Mouse (Mus musculus) central nervous system, embryonic 18 days (tissue): ENCODE data around the gene Prkar2b. TPM values are rescaled to one million over a fixed set of nuclear protein-coding genes. Genes with fewer than 3 reads are reported as not detected.

Experiments
- polyA plus RNA-seq: library from polyadenylated mRNA; depleted of rRNA; stranded (reverse); fragments of >200 nt; gene quantifications from 2 replicates; pipeline ENCODE4 v1.2.3, GENCODE M21; 2012; rRNA removed

Prkar2b gene
- polyA plus RNA-seq, result 109 and 125 TPM in 2 replicates

DNA sequence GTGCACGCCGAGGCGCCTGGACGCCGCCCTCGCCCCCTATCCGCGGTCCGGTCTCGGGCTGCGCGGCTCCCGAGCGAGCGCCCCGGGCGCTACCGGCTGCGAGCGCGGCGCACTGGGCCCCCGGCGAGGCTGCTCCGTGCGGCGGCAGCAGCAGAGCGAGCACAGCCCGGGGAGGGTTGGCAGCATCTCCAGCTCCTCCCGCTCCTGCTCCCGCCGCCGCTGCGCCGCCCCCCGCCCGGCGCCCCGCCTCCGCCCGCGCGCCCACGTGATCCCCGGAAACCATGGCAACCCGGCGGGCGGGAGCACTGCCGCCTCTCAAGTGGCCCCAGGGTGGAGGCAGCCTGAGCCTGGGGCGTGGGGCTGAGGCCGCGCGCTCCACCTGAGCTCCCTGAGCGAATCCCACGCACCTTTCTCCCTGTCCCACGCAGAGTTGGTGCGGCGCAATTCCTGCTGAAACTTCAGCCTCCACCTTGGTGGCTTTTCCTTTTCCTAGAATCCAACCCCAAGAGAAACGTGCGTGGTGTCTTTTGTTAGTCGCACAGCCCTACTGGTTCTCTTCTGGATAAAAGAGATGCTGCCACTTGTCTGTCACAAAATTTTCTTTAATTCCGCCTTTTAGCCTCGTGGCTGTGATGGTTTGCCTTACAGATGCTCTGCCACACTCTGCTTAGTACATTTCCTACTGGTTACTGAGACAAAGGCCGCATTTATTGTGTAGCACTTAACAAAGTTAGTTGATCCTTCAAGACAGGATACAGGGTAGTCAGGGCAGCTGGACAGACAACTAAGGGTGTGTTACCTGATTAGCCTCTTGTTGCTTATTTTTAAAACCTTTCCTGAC, at the start of gene Prkar2b:
Prkar2b (minus strand) TSS at position 207 of the 841 bp plus-strand sequence.

DNA sequence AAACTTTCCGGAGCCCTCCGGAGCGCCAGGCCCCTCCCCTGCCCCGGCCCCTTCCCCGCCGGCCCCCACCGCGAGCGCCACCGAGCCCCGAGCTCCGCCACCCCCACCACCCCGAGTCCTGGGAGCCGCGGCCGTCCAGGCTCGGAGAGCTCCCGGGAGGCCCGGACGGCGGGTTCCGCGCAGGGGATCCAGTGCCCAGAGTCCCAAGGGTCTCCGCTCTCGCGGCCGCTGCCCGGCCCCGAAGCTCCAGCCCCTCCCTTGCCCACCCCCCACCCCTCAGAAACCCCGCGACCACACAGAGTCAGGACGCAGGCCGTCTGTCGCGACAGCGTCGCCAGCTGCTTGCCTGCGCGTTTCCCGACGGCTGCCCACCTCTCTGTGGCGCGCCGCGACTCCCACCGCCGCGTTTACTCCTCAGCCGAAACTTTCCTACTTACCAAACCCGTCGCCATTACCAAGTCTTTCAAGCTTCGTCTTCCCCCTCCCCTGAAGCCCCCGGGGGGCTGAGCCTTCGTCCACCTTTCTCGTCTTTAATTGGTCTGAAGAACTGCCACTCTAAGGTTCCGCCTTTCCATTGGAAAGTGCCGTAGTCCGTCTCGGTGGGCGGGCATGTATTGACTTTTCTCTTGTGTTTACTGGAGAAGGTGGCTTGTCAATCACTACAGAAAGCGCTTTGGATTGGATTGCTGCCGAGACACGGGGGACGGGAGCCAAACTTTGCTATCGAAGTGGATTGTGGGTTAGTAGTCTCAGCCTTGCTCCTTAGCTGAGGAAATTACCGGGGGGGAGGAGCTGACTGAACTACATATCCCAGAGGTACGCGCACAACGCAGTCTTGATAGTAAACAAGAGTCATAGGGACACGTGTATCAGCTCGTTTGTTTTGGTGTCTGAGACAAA, 111.1 kb downstream of the Prkar2b start, which contains the start of gene Hbp1:
Hbp1 (minus strand) TSS at position 777 of the 900 bp plus-strand sequence.

Other genes starting within 250 kb of the Prkar2b start
- gene Hbp1, start 110.8 kb downstream of the Prkar2b start, polyA plus RNA-seq, result 43.5 and 44.2 TPM in 2 replicates
- 0.89 and 0.91 TPM in 2 replicates for gene Pik3cg, start 147.4 kb upstream of the Prkar2b start, polyA plus RNA-seq